Mouse (Mus musculus): ENCODE data around the gene Tox4.

Gene Tox4

DNA sequence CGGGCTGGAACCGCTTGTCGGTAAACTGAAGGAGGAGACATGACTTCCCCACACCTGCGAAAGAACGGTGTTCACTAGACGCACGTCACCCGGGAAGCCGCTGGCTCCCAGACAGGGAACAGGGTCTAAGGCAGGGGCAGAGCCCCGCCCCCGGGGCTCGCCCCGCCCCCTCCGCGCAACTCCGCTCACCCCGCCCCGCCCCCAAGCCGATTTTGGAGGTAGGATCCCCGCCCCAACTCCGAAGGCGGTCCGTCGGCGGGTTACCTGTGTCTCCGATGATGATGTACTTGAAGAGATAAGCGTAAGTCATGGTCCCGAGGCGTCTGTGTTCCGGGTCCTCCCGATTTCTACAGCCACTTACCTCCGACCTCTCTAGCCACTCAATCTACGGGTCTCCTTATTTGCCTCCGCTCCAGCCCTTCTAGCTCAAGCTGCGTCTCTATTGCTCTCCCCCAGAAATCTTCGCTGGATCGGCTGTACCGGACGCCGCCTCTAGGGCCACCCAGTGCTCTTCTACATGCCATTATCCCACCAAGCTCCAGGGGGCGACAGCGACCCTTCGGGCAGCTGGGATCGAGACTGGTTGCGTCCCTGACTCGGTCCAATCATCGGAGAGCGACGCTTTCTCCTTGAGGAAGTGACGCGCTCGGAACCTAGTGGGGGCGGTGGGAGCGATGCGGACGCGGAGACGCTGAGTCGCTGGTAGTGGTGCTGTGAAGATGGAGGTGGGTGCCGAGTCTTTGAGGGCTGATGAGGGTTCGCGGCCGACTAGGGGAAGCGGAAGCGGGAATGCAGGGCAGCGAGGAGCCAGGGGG, at the start of gene Tox4, which contains the start of gene Rab2b:
TSS of gene Tox4 (plus strand) at position 215 of the 815 bp plus-strand sequence.
TSS of gene Rab2b (minus strand) at position 614 of the 815 bp plus-strand sequence.
- in situ Hi-C loops (cut with MboI), result no loop called here

DNA sequence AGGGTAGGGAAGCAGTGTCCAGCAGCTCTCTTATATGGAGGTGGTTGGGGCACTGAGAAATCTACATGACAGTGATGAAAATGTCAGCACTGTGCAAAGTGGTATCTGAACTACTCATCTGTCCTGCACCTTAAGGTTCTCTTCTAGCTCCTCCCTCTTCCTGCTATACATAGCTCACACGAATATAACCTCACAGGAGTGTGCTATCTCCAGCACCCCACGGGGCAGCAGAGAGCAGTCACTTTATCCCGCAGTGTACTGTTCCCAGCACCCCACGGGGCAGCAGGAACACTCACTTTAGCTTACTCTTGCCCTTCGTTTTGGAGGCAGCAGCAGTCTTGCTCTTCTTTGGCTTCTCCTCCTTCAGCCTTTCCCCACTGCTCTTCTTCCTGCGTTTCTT, 46.7 kb upstream of the Tox4 start:
- in situ Hi-C loops (cut with MboI), result no loop called here

DNA sequence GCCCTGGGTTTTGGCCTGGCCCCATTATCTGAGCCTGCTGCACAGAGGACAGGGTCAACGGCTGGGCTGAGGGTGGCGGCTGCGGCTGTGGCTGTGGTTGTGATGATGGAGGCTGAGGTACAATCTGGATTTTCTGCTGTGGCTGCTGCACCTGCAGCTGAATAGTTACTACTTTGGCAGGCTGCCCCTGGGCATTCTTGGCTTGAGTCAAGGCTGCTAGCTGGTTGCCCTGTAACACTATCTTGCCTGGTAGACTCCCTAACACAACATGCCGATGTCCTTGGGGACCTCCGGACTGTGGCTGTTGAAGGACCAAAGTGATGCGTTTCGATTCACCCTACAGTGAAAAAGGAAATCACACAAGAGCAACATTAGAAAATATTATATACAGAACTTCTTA, 43.8 kb upstream of the Tox4 start:
- in situ Hi-C loops (cut with MboI), result no loop called here

DNA sequence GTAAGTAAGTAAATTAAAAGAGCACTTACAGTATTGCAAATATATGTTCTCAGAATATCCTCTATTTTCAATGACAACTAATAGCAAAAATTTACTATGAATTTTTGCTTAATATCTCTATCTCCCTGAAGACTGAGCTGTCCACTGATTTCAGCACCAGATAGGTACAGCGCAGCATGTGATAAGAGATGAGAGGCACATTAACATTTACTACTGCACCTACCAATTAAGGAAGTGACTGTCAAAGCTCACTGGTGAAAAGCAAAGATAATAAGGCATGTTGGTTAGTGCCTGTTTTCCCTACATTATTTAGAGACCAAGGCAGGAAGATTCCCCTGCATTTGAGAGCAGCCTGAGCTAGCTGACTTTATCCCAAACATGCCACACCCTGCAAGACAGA, 42.7 kb upstream of the Tox4 start:
- in situ Hi-C loops (cut with MboI), result no loop called here

DNA sequence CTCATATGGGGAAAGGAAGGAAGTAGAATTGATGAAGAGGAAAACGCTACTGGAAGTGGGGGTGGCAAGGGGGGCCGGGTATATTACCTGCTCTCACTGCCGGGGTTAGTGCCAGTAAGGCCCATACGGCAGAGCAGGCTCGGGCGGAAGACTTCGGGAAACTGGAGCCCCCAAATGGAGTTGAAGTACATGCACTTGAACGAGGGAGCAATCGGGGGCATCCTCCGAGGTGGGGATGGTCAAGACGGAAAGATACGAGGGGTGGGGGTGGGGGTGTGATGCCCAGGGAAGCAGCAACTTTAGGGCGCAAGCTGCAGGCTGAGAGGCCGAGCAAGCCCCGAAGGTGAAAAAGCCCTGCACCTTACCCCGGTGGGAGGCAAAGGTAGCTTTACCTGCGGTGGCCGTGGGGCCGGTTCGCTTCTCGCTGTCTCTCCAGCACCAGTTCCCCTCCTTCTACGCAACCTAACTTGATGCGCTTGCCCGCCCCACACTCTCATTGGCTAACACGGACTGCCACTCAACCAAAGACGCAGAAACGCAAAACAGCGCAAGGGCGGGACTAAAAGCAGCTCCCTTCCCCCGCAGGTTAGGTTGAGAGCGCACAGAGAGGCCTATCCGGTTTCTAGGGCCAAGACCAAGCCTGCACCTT, 34.8 kb upstream of the Tox4 start:
- in situ Hi-C loops (cut with MboI), result no loop called here

DNA sequence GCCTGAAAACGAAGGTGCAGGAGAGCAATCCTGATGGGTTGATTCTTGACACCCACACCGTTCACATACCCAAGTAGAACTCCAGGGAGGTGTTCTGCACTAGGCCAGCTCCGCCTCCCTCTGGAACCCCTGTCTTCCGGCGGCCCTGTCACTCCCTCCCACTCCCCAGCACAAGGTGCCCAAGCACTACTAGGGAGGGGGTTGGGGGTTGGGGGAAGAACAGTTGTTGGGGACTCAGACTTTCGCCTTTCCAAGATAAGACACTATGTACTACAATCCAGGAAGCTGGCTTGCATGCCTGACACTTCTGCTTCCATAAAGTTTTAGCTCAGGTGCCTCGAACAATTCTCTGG, 34.3 kb upstream of the Tox4 start:
- in situ Hi-C loops (cut with MboI), result no loop called here

DNA sequence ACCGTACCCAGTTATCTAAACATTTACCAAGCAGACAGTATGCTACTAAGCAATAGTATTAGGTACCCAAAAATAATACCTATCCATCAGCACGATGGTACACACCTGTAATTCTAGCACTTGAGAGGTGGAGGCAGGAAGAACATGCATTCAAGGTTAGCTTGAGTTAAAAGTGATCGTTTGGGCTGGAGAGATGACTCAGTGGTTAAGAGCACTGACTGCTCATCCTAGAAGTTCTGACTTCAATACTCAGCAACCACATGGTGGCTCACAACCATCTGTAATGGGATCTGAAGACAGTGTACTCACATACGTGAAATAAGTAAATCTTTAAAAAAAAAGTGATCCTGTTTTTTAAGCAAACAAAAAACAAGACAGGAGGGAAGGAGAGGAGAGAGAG, 32.8 kb upstream of the Tox4 start:
- in situ Hi-C loops (cut with MboI), result no loop called here

DNA sequence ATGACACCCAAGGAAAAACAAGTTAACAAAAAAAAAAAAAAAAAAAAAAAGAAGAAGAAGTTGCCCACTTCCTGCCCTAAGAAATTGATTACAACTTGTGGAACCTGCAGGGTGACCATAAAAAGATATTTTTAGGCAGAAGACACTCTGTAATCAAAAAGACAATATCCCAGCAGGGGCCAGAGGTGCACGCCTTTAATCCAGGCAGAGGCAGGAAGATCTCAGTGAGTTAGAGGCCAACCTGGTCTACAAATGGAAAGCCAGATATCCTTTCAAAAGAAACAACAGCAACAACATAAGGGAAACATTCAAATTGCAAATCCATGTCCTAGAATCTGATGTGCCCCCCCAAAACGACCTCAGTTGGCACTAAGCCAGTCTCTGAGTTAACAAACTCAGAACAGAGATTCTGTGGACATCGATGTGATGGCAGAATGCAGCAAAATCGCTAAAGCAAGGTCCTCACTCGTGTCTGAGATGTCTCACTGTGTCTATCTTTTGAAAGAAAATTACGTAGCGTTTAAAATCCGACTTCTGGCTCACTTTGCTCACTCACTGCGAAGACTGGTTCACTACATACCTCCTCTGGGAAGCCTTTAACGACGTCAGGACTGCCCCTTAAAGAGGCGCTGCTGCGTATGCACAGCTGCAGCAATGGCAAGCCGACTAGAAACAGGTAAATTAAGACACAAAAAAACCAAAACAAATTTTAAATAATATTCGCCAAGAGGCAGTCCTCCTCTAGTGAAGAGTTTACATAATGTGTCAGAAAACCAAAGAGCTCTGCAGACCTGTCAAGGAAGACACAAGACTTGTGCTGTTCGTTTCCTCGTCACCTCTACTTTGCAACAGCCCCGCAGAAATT, 22.4 kb upstream of the Tox4 start:
- in situ Hi-C loops (cut with MboI), result no loop called here

DNA sequence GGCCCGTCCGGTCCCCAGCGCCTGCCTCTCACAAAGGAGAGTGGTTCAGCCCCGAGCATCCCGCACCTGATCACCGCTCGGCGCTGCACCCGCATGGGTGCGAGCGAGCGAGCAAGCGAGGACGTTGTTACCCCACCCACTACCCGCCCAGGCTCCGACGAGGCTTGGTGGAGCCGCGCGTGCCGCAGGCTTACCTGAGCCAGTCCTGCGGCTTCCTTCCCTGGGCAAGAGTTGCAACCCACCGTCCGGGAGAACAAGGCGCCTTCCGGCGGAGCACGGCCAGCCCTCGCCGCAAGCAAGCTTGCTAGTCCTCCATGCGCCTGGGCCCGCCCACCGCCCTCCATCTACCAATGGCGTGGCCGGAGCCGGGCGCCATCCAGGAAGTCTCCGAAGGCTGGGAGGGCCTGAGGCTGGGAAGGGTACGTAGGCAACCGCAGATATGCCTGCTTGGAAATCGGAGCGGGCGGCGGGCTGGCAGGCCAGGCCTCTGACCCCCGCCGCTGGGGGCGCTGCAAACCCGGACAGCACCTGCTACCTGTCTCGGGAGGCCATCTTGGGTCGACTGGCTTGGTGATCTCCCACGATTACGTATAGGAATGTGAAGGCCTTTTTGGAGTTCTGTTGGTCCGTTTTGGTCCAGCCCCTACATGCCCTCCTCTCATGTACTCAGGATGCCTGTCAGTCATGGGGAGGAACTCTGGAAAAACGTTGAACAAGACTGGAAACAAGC, 21.3 kb upstream of the Tox4 start, which contains the start of gene Chd8:
TSS of gene Chd8 (minus strand) at position 297 of the 730 bp plus-strand sequence.
- in situ Hi-C loops (cut with MboI), result no loop called here

DNA sequence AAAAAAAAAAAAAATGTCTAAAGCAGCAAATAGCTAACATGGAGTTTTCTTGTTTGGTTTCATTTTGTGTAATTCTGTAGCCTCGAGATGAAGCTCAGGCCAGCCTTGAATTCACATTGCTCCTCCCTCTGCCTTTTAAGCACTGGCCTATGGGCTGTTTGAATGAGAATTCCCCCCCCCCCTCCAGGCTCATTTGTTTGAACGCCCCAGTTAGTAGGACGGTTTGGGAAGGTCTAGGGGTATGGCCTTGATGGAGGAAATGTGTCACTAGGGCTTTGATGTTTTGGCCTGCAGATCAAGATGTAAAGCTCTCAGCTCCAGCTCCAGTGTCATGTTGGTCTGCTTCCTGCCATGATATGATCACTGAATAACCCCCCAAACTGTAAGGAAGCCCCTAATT, 6.2 kb upstream of the Tox4 start:
- in situ Hi-C loops (cut with MboI), result no loop called here

DNA sequence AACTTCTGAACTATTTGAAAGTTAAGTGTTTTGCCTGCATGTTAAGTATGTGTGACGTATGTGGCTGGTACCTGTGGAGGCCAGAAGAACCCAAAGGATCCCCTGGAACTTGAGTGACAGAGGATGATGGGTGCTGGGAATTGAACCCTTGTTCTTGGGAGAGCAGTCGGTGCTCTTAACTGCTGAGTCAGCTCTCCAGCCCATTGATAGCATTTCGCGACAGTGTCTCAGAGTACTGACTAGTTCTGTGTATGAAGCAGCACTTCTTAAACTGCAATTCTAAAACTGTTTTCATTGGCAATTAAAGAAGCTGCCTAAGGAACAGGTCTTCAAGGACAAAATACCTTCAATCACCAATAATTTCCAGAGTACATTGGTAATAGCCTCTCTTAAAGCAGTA, 1.7 kb upstream of the Tox4 start:
- in situ Hi-C loops (cut with MboI), result no loop called here

DNA sequence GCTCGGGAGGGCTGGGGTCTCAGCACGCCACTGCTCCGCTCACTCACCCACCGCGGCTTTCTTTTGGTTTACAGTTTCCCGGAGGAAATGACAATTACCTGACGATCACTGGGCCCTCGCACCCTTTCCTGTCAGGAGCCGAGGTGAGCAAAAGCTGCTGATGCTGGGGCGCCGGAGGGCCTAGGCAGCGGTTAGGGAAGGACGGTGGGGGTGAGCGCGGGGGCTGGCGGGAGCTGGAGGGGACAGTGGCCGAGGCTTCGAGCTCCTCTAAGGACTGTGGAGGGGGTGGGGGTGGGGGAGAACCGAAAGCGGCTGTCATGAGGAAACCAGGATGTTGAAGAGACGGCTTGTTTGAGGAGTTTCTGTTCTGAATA, 788 bp downstream of the Tox4 start:
- in situ Hi-C loops (cut with MboI), result no loop called here

DNA sequence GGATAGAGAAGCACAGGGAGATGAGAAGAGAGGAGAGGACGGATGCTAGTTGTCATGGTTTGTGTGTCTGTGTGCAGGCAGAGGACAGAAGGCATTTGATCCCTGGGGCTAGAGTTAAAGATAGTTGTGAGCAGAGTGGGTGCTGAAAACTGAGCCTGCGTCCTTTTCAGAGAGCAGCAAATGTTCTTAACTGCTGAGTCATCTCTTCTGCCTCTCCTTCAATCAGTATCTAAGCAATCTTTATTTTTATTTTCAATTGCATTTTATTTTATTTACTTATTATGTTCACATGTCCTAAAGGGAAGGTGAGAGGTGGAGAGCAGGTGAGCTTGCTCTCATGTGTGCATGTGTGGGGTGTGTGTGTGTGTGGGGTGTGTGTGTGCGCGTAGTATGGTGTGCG, 4.7 kb downstream of the Tox4 start:
- in situ Hi-C loops (cut with MboI), result no loop called here

DNA sequence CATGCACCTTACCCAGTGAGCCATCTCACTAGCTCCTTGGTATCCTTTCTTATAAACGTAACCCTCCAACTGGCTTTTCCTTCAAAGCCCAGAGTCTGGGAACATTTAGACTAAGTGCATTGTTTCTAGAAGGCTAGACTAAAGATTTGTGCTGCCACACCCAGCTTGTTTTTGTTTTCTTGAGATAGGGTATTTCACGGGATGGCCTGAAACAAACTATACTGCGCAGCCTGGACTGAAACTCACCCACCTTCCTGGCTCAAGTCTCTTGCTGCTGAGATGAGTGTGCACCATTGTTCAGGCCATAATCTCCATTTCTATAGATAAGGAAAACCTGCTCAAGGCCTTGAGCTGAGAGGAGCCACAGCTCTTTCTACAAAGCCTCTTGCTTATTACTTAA, 5.2 kb downstream of the Tox4 start:
- in situ Hi-C loops (cut with MboI), result no loop called here

DNA sequence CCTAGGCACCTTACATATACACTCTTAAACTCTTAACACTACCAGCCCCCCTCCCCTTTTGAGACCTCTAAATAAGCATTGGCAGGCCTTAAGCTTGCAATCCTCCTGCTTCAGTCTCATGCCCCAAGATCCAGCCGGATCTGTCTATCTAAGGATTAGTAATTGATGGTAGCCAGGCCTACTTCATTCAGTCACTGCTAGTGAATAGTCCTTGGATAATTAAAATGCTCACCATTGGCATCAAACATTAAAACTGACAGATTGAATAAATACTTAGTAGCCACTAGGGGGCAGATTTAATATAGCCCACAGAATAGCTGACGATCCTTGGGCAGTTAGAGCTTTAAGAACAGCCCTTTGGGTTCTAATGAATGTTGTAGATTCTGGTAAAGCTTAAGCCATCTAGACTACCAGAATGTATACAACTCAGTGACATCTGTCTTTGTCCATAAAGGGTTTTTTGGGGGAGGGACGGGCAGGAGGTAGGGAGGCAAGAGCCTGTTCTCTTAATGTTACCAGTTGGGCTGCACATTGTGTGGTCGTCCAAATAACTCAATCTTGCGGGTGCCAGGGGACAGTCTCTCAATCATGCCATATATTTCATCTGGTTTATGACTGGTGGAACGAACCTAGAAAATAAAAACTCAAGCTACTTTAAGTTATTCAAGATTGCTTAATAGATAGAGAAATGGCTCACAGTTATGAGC, 16.8 kb downstream of the Tox4 start:
- in situ Hi-C loops (cut with MboI), result no loop called here

DNA sequence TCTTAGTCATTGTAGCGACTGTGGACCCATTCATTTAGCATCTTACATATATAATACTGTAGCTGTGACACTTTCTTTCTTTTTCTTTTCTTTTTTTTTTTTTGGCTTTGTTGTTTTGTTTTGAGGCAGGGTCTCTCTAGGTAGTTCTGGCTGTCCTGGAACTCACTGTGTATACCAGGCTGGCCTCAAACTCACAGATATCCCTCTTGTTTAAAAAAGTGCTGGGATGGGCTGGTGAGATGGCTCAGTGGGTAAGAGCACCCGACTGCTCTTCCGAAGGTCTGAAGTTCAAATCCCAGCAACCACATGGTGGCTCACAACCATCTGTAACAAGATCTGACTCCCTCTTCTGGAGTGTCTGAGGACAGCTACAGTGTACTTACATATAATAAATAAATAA, 24.6 kb downstream of the Tox4 start:
- in situ Hi-C loops (cut with MboI), result loop anchor here (25.0 kb wide), 1 partner anchor 416 kb away; the partner anchor contains the start of genes Mettl17 and Slc39a2

DNA sequence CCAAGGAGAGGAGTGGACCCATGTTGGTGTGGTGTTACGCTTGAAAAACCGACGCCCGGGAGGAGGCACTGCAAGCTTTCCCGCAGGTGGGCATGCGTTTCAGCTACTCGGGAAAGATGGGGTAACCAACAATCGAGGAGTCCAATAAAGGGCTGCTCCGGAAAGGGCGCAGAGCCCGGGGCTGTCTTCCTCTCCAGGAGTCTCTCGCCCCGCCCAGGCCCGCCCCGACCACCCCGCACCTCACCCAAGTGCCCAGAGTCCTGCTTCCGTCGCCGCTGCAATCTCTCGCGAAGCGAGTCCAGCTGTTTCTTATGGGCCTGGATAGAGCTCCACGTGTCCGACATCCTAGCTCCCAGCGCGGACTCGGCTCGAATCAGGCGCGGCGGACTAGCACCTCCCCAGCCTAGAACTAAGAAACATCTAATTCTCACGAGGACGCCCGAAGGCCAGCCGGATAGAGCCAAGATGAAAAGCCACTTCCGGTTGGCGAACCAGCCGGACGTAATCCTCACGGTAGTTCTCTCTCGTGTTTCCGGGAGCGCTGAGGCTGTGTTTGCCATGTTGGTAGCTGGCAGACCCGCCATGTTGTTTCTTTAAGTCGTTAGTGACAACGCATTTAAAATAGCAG, 25.8 kb downstream of the Tox4 start, which contains the start of gene Mettl3:
TSS of gene Mettl3 (minus strand) at position 485 of the 628 bp plus-strand sequence.
- in situ Hi-C loops (cut with MboI), result loop anchor here (25.0 kb wide), 1 partner anchor 417 kb away; the partner anchor contains the start of genes Mettl17 and Slc39a2

DNA sequence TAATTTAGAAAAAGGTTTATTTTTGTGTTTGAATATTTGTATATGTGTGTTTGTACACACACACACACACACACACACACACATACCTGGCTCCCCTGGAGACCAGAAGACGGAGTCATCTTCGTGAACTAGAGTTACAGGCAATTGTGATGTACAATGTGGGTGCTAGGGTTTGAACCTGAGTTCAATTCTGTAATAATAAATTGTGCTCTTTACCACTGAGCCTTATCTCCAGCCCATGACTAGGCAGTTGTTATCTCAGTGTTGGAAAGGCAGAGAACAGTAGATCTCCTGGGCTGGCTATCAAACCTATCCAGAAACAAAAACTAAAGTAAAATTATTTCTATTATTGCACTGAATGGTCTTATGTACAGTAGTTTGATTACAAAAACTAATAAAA, 27.2 kb downstream of the Tox4 start:
- in situ Hi-C loops (cut with MboI), result loop anchor here (25.0 kb wide), 1 partner anchor 419 kb away; the partner anchor contains the start of genes Mettl17 and Slc39a2

DNA sequence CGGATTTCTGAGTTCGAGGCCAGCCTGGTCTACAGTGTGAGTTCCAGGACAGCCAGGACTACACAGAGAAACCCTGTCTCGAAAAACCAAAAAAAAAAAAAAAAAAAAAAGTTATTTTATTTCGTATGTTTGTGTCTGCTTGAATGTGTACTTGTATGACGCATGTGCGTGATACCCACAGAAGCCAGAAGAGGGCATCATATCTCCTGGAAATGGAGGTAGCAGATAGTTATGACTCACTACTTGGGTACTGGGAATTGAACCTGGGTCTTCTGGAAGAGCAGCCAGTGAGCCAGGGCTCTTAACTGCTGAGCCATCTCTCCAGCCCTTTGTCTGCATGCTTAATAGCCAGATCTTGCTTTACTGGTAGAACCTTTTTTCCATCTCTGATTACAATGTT, 31.4 kb downstream of the Tox4 start:
- in situ Hi-C loops (cut with MboI), result loop anchor here (25.0 kb wide), 1 partner anchor 423 kb away; the partner anchor contains the start of genes Mettl17 and Slc39a2

DNA sequence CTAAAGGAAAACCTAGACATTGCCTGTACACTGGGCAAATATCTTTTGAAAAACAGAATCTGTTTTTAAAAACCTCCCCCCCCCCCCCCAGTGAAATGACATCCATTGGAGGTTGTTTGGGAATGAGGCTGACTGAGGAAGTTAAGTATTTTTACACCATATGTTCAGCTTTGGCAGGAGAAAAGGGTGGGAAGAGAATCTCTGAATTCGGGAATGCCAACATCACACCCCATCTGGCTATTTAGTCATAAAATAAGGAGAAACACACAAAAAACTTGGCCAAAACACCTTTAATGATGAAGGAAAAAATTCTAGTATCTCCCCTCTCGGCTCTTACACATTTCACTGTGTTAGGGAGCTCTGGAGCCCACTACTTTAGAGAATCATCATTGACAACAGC, 32.0 kb downstream of the Tox4 start:
- in situ Hi-C loops (cut with MboI), result loop anchor here (25.0 kb wide), 1 partner anchor 424 kb away; the partner anchor contains the start of genes Mettl17 and Slc39a2

All from mature B cell (primary cell).